8 mouse cellular contexts compared by ENCODE assay signal in genomic region chr5:20702480-20703303, GRCm38 (mm10).
DNase-seq lines count a peak whose midpoint lies in the region; ATAC-seq and TF ChIP-seq lines count a peak whose summit lies in the region.

No protein-coding gene starts in this region.

- DNase-seq in CD8-positive naive resting alpha-beta T cell, adult 2 months (ENCODE audit: low read depth in 2 of 2, low spot score in 2 of 2): peak; percentile 7 to 19
- peak; percentile 78 for DNase-seq in NIH3T3 (ENCODE audit: low read depth)
- peak; percentile 4 to 17 for DNase-seq in heart, adult 9 months (ENCODE audit: low spot score in 2 of 2)
- peak; percentile 40 to 46 for DNase-seq in kidney, postnatal 4 days
- peak; percentile 50 for DNase-seq in lung, adult 2 months
- peak; percentile 16 for DNase-seq in retina, postnatal 7 days (ENCODE audit: low read depth, low spot score)

- no peaks in the 10 kb centered on the region for H3K4me1 ChIP-seq in cortical plate, adult 2 months (ENCODE audit: control insufficient read depth, insufficient read depth, low read length)
- no peaks in the 10 kb centered on the region for H3K4me1 ChIP-seq in lung, adult 2 months (ENCODE audit: control insufficient read depth, insufficient read depth, low read length)

- peak overlapping the region; percentile 87 for H3K27ac ChIP-seq in cortical plate, adult 2 months (ENCODE audit: insufficient read depth, low read length)

- peak; percentile 40; the same call in 1 of the 2 replicates for TF ChIP-seq CTCF in cortical plate, adult 2 months (IDR thresholded peaks at IDR 0.05; ENCODE audit: extremely low read depth, insufficient read depth, low read length)
- TF ChIP-seq CTCF in lung, adult 2 months (IDR thresholded peaks at IDR 0.05; ENCODE audit: insufficient read depth, low read length): no peak

- TF ChIP-seq POLR2A in cortical plate, adult 2 months (IDR thresholded peaks at IDR 0.05; ENCODE audit: extremely low read depth, insufficient read depth, low read length): no peak
- TF ChIP-seq POLR2A in lung, adult 2 months (IDR thresholded peaks at IDR 0.05; ENCODE audit: borderline replicate concordance, extremely low read depth, low read depth, low read length): no peak

- 1% methylated on average over 50 of the region's 57 CpGs for WGBS in lung, adult 2 months

- no peak for ATAC-seq in megakaryocyte progenitor cell, adult 5-6 weeks (replicated peaks; ENCODE audit: poor library complexity)

- H3K4me3 ChIP-seq in cortical plate, adult 2 months (ENCODE audit: insufficient read depth, low read length): peak overlapping the region; percentile 37
- H3K4me3 ChIP-seq in lung, adult 2 months (replicated peaks; ENCODE audit: extremely low read depth, low read depth, low read length): peak overlapping the region; percentile 59

Comparison
In these comparisons a context has a peak if more than half of its experiments do, and no peak if none do; other contexts are left out.
1. DNase-seq: peak in every context shown above with its lines; median percentile 78 in NIH3T3; 50 in lung, adult 2 months; 43 in kidney, postnatal 4 days; 16 in retina, postnatal 7 days; 13 in CD8-positive naive resting alpha-beta T cell, adult 2 months; 10 in heart, adult 9 months.